Mouse (Mus musculus) neural tube, embryonic 11.5 days (tissue): ENCODE data around the gene Krtap29-1. TPM values are rescaled to one million over a fixed set of nuclear protein-coding genes. Genes with fewer than 3 reads are reported as not detected.

ENCODE experiments used
- ATAC-seq: fragments of 200-750 bp; cut with Nextera tagmentation; 2 replicates; pipeline ENCODE4 v1.8.0; 2017; ENCODE audit warnings: moderate number of reproducible peaks, mild to moderate bottlenecking, moderate TSS enrichment, moderate library complexity; ENCODE audit not compliant: insufficient read depth, low FRiP score, low TSS enrichment
- DNase-seq: peaks from one replicate; pipeline ENCODE4 v3.0.0-alpha.2; 2015; ENCODE audit warnings: low spot score
- H3K27ac ChIP-seq: fragments of 300-500 bp; sonication (generic); 2 replicates; pipeline ENCODE4 v1.5.1; 2014; ENCODE audit warnings: low read depth, mild to moderate bottlenecking, low read length
- H3K27me3 ChIP-seq: fragments of 300-500 bp; sonication (generic); 2 replicates; pipeline ENCODE4 v1.6.1; 2014; ENCODE audit warnings: mild to moderate bottlenecking, low read length, mixed read lengths; ENCODE audit not compliant: control insufficient read depth, insufficient read depth
- H3K36me3 ChIP-seq: fragments of 300-500 bp; sonication (generic); 2 replicates; pipeline ENCODE4 v1.6.1; 2014; ENCODE audit warnings: mild to moderate bottlenecking, low read length, moderate library complexity, mixed read lengths; ENCODE audit not compliant: control insufficient read depth, insufficient read depth
- H3K4me1 ChIP-seq: fragments of 300-500 bp; sonication (generic); 2 replicates; pipeline ENCODE4 v1.6.1; 2014; ENCODE audit warnings: low read length, mixed read lengths; ENCODE audit not compliant: control insufficient read depth, insufficient read depth
- H3K4me2 ChIP-seq: fragments of 300-500 bp; sonication (generic); 2 replicates; pipeline ENCODE4 v1.6.1; 2014; ENCODE audit warnings: low read depth, mild to moderate bottlenecking, moderate library complexity
- H3K4me3 ChIP-seq: fragments of 300-500 bp; sonication (generic); 2 replicates; pipeline ENCODE4 v1.5.1; 2014; ENCODE audit warnings: low read depth, low read length
- H3K9ac ChIP-seq: fragments of 300-500 bp; sonication (generic); 2 replicates; pipeline ENCODE4 v1.6.1; 2014; ENCODE audit warnings: mild to moderate bottlenecking, low read length
- H3K9me3 ChIP-seq: fragments of 300-500 bp; sonication (generic); 2 replicates; pipeline ENCODE4 v1.6.1; 2016; ENCODE audit warnings: low read length; ENCODE audit not compliant: control insufficient read depth
- WGBS: fragments of 180-500 bp; shearing (Covaris S2); extraction: QIAGEN DNeasy Blood & Tissue Kit; methylation state at CpG from one replicate; pipeline ENCODE4 v1.1.7; 2014; 5-methylcytosine and 5-hydroxymethylcytosine counted together
- polyA plus RNA-seq: library from polyadenylated mRNA; unstranded; fragments of >200 nt; fragmentation: Nextera tagmentation; extraction: Ambion mirVana; gene quantifications from 2 replicates; pipeline ENCODE4 v1.2.1, GENCODE M21; 2014

The Krtap29-1 gene
- polyA plus RNA-seq, 1 experiment from 2014 or later: not detected

GRCm38 (mm10) chr11:99985291-99986092 is 6.6 kb upstream of the Krtap29-1 start:
- no peak for ATAC-seq
- Histone ChIP-seq H3K9ac (no peak overlapping the region), H3K27ac (no peak overlapping the region), H3K4me3 (no peak overlapping the region), H3K4me1 (no peaks in the 10 kb centered on the region), H3K9me3 (no peaks in the 10 kb centered on the region), H3K36me3 (no peaks in the 10 kb centered on the region), H3K27me3 (no peaks in the 10 kb centered on the region), H3K4me2 (no peak overlapping the region)
- WGBS: 79% methylated on average over 20 of the region's 20 CpGs
- DNase-seq: no peak

DNA sequence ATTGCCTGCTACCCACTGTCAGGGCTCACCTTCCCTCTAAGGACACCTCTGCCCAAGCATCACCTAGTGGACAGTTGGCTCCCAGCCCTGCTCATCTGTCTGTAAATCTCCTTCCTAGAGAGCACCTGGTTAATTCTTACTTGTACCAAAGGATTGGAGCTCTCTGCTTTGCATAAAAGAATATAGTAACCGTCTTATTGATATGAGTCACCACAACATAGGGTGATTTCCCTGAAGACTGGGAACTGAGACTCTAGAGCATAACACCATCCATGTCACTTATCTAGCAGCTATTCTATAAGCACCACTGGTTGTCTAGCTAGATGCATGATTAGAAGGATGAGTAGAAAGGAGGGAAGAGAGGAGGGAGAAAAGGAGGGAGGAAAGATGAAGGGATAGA is 4.6 kb upstream of the Krtap29-1 start:
- Histone ChIP-seq H3K36me3 (no peaks in the 10 kb centered on the region), H3K9ac (no peak overlapping the region), H3K27ac (no peak overlapping the region), H3K4me3 (no peak overlapping the region), H3K4me2 (no peak overlapping the region), H3K27me3 (no peaks in the 10 kb centered on the region), H3K4me1 (no peaks in the 10 kb centered on the region), H3K9me3 (no peaks in the 10 kb centered on the region)
- 91% methylated on average over 1 of the region's 1 CpGs for WGBS
- ATAC-seq: no peak
- no peak for DNase-seq

- no peak overlapping the region for H3K4me2 ChIP-seq
- no peaks in the 10 kb centered on the region for H3K9me3 ChIP-seq
- 90% methylated on average over 9 of the region's 9 CpGs for WGBS
- H3K27me3 ChIP-seq: no peaks in the 10 kb centered on the region
- DNase-seq (no peak), ATAC-seq (no peak)
- H3K9ac ChIP-seq: no peak overlapping the region
- no peak overlapping the region for H3K4me3 ChIP-seq
- no peak overlapping the region for H3K27ac ChIP-seq
- H3K4me1 ChIP-seq: no peaks in the 10 kb centered on the region
- H3K36me3 ChIP-seq: no peaks in the 10 kb centered on the region
Measured at GRCm38 (mm10) chr11:99982731-99983130, 3.9 kb upstream of the Krtap29-1 start.

DNA sequence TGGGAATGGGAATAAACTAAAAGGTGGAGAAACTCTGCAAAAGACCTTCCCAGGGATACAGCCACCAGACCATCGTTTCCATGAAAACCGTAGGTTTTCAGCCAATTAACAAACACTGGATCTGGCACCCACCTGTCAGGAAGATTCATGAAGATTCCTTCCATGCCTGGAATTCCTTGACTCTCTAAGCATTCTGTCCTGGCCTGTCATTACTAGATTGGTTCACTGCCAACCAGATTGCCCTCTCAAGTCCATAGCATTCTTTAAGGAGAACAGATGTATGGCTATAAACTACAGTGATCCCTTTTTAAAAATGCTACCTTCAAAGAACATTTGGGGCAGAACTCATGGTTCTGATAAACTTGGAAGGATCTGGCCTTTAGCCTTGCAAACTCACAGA is 12.9 kb downstream of the Krtap29-1 start:
- DNase-seq: no peak
- ATAC-seq: no peak

DNA sequence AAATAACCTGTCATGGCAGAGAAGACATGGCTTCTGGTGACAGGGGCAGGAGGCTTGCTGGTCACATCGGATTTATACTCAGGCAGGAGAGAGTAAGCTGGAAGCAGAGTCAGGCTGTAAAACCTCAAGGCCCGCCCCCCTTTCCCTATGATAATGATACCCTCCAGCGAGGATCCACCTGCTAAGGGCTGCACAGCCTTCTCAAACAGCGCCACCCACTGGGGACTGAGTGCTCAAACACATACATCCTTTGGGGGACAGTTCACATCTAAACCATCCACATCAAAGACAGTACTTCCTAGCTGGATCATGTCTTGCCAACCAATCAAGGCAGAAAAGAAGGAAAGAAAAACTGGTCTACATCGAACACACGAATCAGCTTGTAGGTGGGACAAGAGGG is 14.6 kb downstream of the Krtap29-1 start:
- no peak overlapping the region for H3K4me3 ChIP-seq
- H3K36me3 ChIP-seq: no peaks in the 10 kb centered on the region
- no peak for DNase-seq
- H3K27ac ChIP-seq: no peak overlapping the region
- H3K27me3 ChIP-seq: no peaks in the 10 kb centered on the region
- H3K4me2 ChIP-seq: no peak overlapping the region
- ATAC-seq: no peak
- WGBS: 45% methylated on average over 6 of the region's 6 CpGs
- H3K9me3 ChIP-seq: no peaks in the 10 kb centered on the region
- H3K4me1 ChIP-seq: no peaks in the 10 kb centered on the region
- H3K9ac ChIP-seq: no peak overlapping the region

More for the DNA sequence above, 12.9 kb downstream of the Krtap29-1 start:
- 69% methylated on average over 2 of the region's 2 CpGs for WGBS
- Histone ChIP-seq H3K4me1 (no peaks in the 10 kb centered on the region), H3K4me2 (no peak overlapping the region), H3K4me3 (no peak overlapping the region), H3K36me3 (no peaks in the 10 kb centered on the region), H3K27ac (no peak overlapping the region), H3K27me3 (no peaks in the 10 kb centered on the region), H3K9ac (no peak overlapping the region), H3K9me3 (no peaks in the 10 kb centered on the region)

DNA sequence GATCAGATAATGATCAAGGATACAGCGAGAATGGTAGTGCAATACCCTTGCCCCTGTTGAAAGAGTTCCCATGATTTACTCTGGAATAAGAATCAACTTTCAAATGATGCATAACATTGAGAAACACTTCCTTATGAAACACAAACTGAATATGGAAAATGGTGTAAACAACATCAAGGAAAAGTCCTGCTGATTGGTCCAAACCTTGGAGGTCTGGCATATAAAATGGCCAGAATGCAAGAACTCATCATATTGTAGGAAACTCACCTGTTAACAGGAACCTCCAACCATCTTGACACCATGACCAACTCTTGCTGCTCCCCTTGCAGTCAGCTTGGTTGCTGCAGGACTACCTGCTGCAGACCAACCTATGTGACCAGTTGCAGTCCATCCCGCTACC is 30.7 kb downstream of the Krtap29-1 start, which contains the start of gene Krtap9-5:
Gene Krtap9-5 (plus strand): TSS at position 301 of the 400 bp plus-strand sequence.
- WGBS: 83% methylated on average over 2 of the region's 2 CpGs
- Histone ChIP-seq H3K9me3 (no peaks in the 10 kb centered on the region), H3K36me3 (no peaks in the 10 kb centered on the region), H3K4me3 (no peak within 1 kb of the TSS), H3K4me2 (no peak within 1 kb of the TSS), H3K4me1 (no peaks in the 10 kb centered on the region), H3K9ac (no peak within 1 kb of the TSS), H3K27ac (no peak within 1 kb of the TSS), H3K27me3 (no peaks in the 10 kb centered on the region)
- ATAC-seq (no peak), DNase-seq (no peak)

GRCm38 (mm10) chr11:99937751-99938264 is 41.0 kb downstream of the Krtap29-1 start:
- Histone ChIP-seq H3K4me1 (no peaks in the 10 kb centered on the region), H3K27ac (no peak overlapping the region), H3K4me3 (no peak overlapping the region), H3K4me2 (no peak overlapping the region), H3K9ac (no peak overlapping the region), H3K27me3 (no peaks in the 10 kb centered on the region), H3K9me3 (no peaks in the 10 kb centered on the region), H3K36me3 (no peaks in the 10 kb centered on the region)
- no peak for DNase-seq
- ATAC-seq: no peak
- 86% methylated on average over 9 of the region's 9 CpGs for WGBS

DNA sequence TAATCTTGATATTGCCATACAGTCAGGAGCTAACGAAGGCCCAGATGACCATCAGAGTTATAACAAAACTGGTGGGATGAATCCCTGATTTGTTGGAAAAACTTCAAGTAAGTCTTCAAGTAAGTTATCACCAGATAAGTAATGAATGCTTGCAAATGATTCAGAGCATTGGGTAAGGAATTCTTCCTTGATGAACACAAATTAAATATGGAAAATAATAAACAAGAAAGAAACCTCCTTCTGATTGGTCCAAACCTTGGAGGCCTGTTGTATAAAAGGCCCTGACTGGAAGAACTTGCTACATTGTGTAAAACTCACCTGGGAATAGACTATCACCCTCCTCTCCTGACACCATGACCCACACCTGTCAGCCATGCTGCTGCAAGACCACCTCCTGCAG is 42.9 kb downstream of the Krtap29-1 start, which contains the start of gene Krtap31-2:
Gene Krtap31-2 (plus strand): TSS at position 301 of the 400 bp plus-strand sequence.
- no peak for DNase-seq
- Histone ChIP-seq H3K9ac (no peak within 1 kb of the TSS), H3K27ac (no peak within 1 kb of the TSS), H3K4me1 (no peaks in the 10 kb centered on the region), H3K4me2 (no peak within 1 kb of the TSS), H3K36me3 (no peaks in the 10 kb centered on the region), H3K9me3 (no peaks in the 10 kb centered on the region), H3K4me3 (no peak within 1 kb of the TSS), H3K27me3 (no peaks in the 10 kb centered on the region)
- no peak for ATAC-seq
- 90% methylated on average over 1 of the region's 1 CpGs for WGBS
